Mouse (Mus musculus): ENCODE data around the gene Afap1l2. TPM values are rescaled to one million over a fixed set of nuclear protein-coding genes. Genes with fewer than 3 reads are reported as not detected.

Gene Afap1l2
- polyA plus RNA-seq, 1 experiment from 2014 or later, result 8.9 TPM

- no peaks in the 10 kb centered on the region for H3K9me3 ChIP-seq (ENCODE audit: control insufficient read depth, low read length)
- no peaks in the 10 kb centered on the region; the same call in 1 of the 2 replicates for H3K36me3 ChIP-seq (ENCODE audit: control insufficient read depth, insufficient read depth)
- H3K27me3 ChIP-seq (replicated peaks; ENCODE audit: control insufficient read depth, insufficient read depth, low read length), result no peaks in the 10 kb centered on the region
- H3K4me2 ChIP-seq (ENCODE audit: low read length), result no peak overlapping the region
- ATAC-seq, result no peak
- H3K4me1 ChIP-seq (replicated peaks; ENCODE audit: control insufficient read depth, insufficient read depth, low read length), result no peaks in the 10 kb centered on the region
- no peak overlapping the region for H3K4me3 ChIP-seq (replicated peaks; ENCODE audit: low read length)
- 80% methylated on average over 15 of the region's 15 CpGs for WGBS
- H3K9ac ChIP-seq (replicated peaks; ENCODE audit: low read depth, low read length), result no peak overlapping the region
- no peak overlapping the region for H3K27ac ChIP-seq (ENCODE audit: low read length)
These were observed 28.8 kb upstream of the Afap1l2 start for GRCm38 (mm10) chr19:57036860-57037259.

- Histone ChIP-seq H3K9ac (replicated peaks; ENCODE audit: low read depth, low read length) (no peak overlapping the region), H3K4me2 (ENCODE audit: low read length) (no peak overlapping the region), H3K9me3 (ENCODE audit: control insufficient read depth, low read length) (no peaks in the 10 kb centered on the region), H3K27ac (ENCODE audit: low read length) (no peak overlapping the region), H3K36me3 (ENCODE audit: control insufficient read depth, insufficient read depth) (no peaks in the 10 kb centered on the region; the same call in 1 of the 2 replicates), H3K27me3 (replicated peaks; ENCODE audit: control insufficient read depth, insufficient read depth, low read length) (no peaks in the 10 kb centered on the region), H3K4me3 (replicated peaks; ENCODE audit: low read length) (no peak overlapping the region), H3K4me1 (replicated peaks; ENCODE audit: control insufficient read depth, insufficient read depth, low read length) (no peaks in the 10 kb centered on the region)
- WGBS, result 74% methylated on average over 4 of the region's 4 CpGs
- no peak for ATAC-seq
These were observed 23.6 kb upstream of the Afap1l2 start for GRCm38 (mm10) chr19:57031582-57031981.

GRCm38 (mm10) chr19:57029461-57029860, 21.4 kb upstream of the Afap1l2 start:
- WGBS, result 91% methylated on average over 6 of the region's 6 CpGs
- Histone ChIP-seq H3K36me3 (ENCODE audit: control insufficient read depth, insufficient read depth) (no peaks in the 10 kb centered on the region), H3K9ac (replicated peaks; ENCODE audit: low read depth, low read length) (no peak overlapping the region), H3K27ac (ENCODE audit: low read length) (no peak overlapping the region), H3K4me1 (replicated peaks; ENCODE audit: control insufficient read depth, insufficient read depth, low read length) (no peaks in the 10 kb centered on the region), H3K9me3 (ENCODE audit: control insufficient read depth, low read length) (no peaks in the 10 kb centered on the region), H3K27me3 (replicated peaks; ENCODE audit: control insufficient read depth, insufficient read depth, low read length) (no peaks in the 10 kb centered on the region), H3K4me2 (ENCODE audit: low read length) (no peak overlapping the region), H3K4me3 (replicated peaks; ENCODE audit: low read length) (no peak overlapping the region)
- no peak for ATAC-seq

- Histone ChIP-seq H3K4me1 (replicated peaks; ENCODE audit: control insufficient read depth, insufficient read depth, low read length) (no peaks in the 10 kb centered on the region), H3K27me3 (replicated peaks; ENCODE audit: control insufficient read depth, insufficient read depth, low read length) (no peaks in the 10 kb centered on the region), H3K9me3 (ENCODE audit: control insufficient read depth, low read length) (no peaks in the 10 kb centered on the region), H3K4me2 (ENCODE audit: low read length) (no peak overlapping the region), H3K36me3 (ENCODE audit: control insufficient read depth, insufficient read depth) (no peaks in the 10 kb centered on the region), H3K27ac (ENCODE audit: low read length) (no peak overlapping the region), H3K4me3 (replicated peaks; ENCODE audit: low read length) (no peak overlapping the region), H3K9ac (replicated peaks; ENCODE audit: low read depth, low read length) (no peak overlapping the region)
- ATAC-seq, result no peak
- WGBS, result 39% methylated on average over 8 of the region's 8 CpGs
These were observed 20.5 kb upstream of the Afap1l2 start for GRCm38 (mm10) chr19:57028327-57029179.

- no peak overlapping the region for H3K4me2 ChIP-seq (ENCODE audit: low read length)
- ATAC-seq, result no peak
- 75% methylated on average over 4 of the region's 4 CpGs for WGBS
- no peak overlapping the region for H3K4me3 ChIP-seq (replicated peaks; ENCODE audit: low read length)
- no peaks in the 10 kb centered on the region for H3K4me1 ChIP-seq (replicated peaks; ENCODE audit: control insufficient read depth, insufficient read depth, low read length)
- H3K36me3 ChIP-seq (ENCODE audit: control insufficient read depth, insufficient read depth), result no peaks in the 10 kb centered on the region
- H3K27me3 ChIP-seq (replicated peaks; ENCODE audit: control insufficient read depth, insufficient read depth, low read length), result no peaks in the 10 kb centered on the region
- H3K27ac ChIP-seq (ENCODE audit: low read length), result no peak overlapping the region
- no peaks in the 10 kb centered on the region for H3K9me3 ChIP-seq (ENCODE audit: control insufficient read depth, low read length)
- no peak overlapping the region for H3K9ac ChIP-seq (replicated peaks; ENCODE audit: low read depth, low read length)
These were observed 18.5 kb upstream of the Afap1l2 start for GRCm38 (mm10) chr19:57026501-57026900.

GRCm38 (mm10) chr19:57017785-57018179, 9.8 kb upstream of the Afap1l2 start:
- peaks cover 6% of the 10 kb centered on the region for H3K4me1 ChIP-seq (replicated peaks; ENCODE audit: control insufficient read depth, insufficient read depth, low read length)
- no peak overlapping the region for H3K4me2 ChIP-seq (ENCODE audit: low read length)
- no peaks in the 10 kb centered on the region for H3K9me3 ChIP-seq (ENCODE audit: control insufficient read depth, low read length)
- ATAC-seq, result no peak
- WGBS, result 79% methylated on average over 8 of the region's 8 CpGs
- H3K36me3 ChIP-seq (ENCODE audit: control insufficient read depth, insufficient read depth), result no peaks in the 10 kb centered on the region
- no peaks in the 10 kb centered on the region for H3K27me3 ChIP-seq (replicated peaks; ENCODE audit: control insufficient read depth, insufficient read depth, low read length)
- no peak overlapping the region for H3K4me3 ChIP-seq (replicated peaks; ENCODE audit: low read length)
- H3K9ac ChIP-seq (replicated peaks; ENCODE audit: low read depth, low read length), result no peak overlapping the region
- no peak overlapping the region for H3K27ac ChIP-seq (ENCODE audit: low read length)

GRCm38 (mm10) chr19:57016995-57017784, 9.2 kb upstream of the Afap1l2 start:
- H3K27me3 ChIP-seq (replicated peaks; ENCODE audit: control insufficient read depth, insufficient read depth, low read length), result no peaks in the 10 kb centered on the region
- no peaks in the 10 kb centered on the region for H3K9me3 ChIP-seq (ENCODE audit: control insufficient read depth, low read length)
- H3K4me1 ChIP-seq (replicated peaks; ENCODE audit: control insufficient read depth, insufficient read depth, low read length), result peaks cover 6% of the 10 kb centered on the region
- H3K27ac ChIP-seq (ENCODE audit: low read length), result no peak overlapping the region
- 49% methylated on average over 15 of the region's 15 CpGs for WGBS
- no peak overlapping the region for H3K4me3 ChIP-seq (replicated peaks; ENCODE audit: low read length)
- H3K36me3 ChIP-seq (ENCODE audit: control insufficient read depth, insufficient read depth), result no peaks in the 10 kb centered on the region
- no peak overlapping the region for H3K9ac ChIP-seq (replicated peaks; ENCODE audit: low read depth, low read length)
- ATAC-seq, result no peak
- H3K4me2 ChIP-seq (ENCODE audit: low read length), result no peak overlapping the region

GRCm38 (mm10) chr19:57014808-57015207, 6.8 kb upstream of the Afap1l2 start:
- no peaks in the 10 kb centered on the region for H3K9me3 ChIP-seq (ENCODE audit: control insufficient read depth, low read length)
- no peak overlapping the region for H3K27ac ChIP-seq (ENCODE audit: low read length)
- 90% methylated on average over 3 of the region's 3 CpGs for WGBS
- no peak overlapping the region for H3K9ac ChIP-seq (replicated peaks; ENCODE audit: low read depth, low read length)
- peaks cover 6% of the 10 kb centered on the region for H3K4me1 ChIP-seq (replicated peaks; ENCODE audit: control insufficient read depth, insufficient read depth, low read length)
- ATAC-seq, result no peak
- no peak overlapping the region for H3K4me2 ChIP-seq (ENCODE audit: low read length)
- H3K27me3 ChIP-seq (replicated peaks; ENCODE audit: control insufficient read depth, insufficient read depth, low read length), result peaks cover under 1% of the 10 kb centered on the region; the same call in 1 of the 2 replicates
- H3K36me3 ChIP-seq (ENCODE audit: control insufficient read depth, insufficient read depth), result no peaks in the 10 kb centered on the region
- no peak overlapping the region for H3K4me3 ChIP-seq (replicated peaks; ENCODE audit: low read length)

- Histone ChIP-seq H3K9me3 (ENCODE audit: control insufficient read depth, low read length) (no peaks in the 10 kb centered on the region), H3K9ac (replicated peaks; ENCODE audit: low read depth, low read length) (no peak overlapping the region), H3K4me3 (replicated peaks; ENCODE audit: low read length) (no peak overlapping the region), H3K4me2 (ENCODE audit: low read length) (no peak overlapping the region), H3K27ac (ENCODE audit: low read length) (no peak overlapping the region), H3K36me3 (ENCODE audit: control insufficient read depth, insufficient read depth) (no peaks in the 10 kb centered on the region), H3K4me1 (replicated peaks; ENCODE audit: control insufficient read depth, insufficient read depth, low read length) (peaks cover 7% of the 10 kb centered on the region), H3K27me3 (replicated peaks; ENCODE audit: control insufficient read depth, insufficient read depth, low read length) (peaks cover 8% of the 10 kb centered on the region; the same call in 1 of the 2 replicates)
- 64% methylated on average over 6 of the region's 6 CpGs for WGBS
- ATAC-seq, result no peak
These were observed 5.2 kb upstream of the Afap1l2 start for GRCm38 (mm10) chr19:57013271-57013677.
